Mouse (Mus musculus): ENCODE results near the gene Btbd35f23. TPM values are rescaled to one million over a fixed set of nuclear protein-coding genes. Genes with fewer than 3 reads are reported as not detected.
"Not testable (repeated sequence)": the region's sequence is repeated elsewhere in the genome, so short reads cannot be mapped to it uniquely, and the experiment has no call there.

Gene Btbd35f23
- not detected in 2 replicates for total RNA-seq (2012; rRNA removed)
- not detected for polyA plus RNA-seq (2012; ENCODE audit: insufficient read depth in 1 of 2, insufficient read length in 2 of 2, low read depth in 1 of 2, low replicate concordance in 2 of 2, missing spikeins in 1 of 2)

GRCm38 (mm10) chrX:3076575-3076974 is at the start of gene Btbd35f23:
Gene Btbd35f23 (plus strand): TSS chrX:3076875.
- H3K79me2 ChIP-seq (ENCODE audit: control insufficient read depth, insufficient read depth, low read length, poor library complexity); H3K9me3 ChIP-seq (replicated peaks; ENCODE audit: insufficient read depth, low read length); H3K27me3 ChIP-seq (ENCODE audit: control insufficient read depth in 1 of 2, insufficient read depth in 2 of 2, low read length in 2 of 2); H3K4me1 ChIP-seq (ENCODE audit: control insufficient read depth in 1 of 2, insufficient read depth in 2 of 2, low read length in 2 of 2); H3K27ac ChIP-seq (ENCODE audit: control insufficient read depth, low read depth, low read length); DNase-seq (ENCODE audit: low read depth, low spot score); H3K36me3 ChIP-seq (ENCODE audit: control insufficient read depth in 1 of 2, insufficient read depth in 2 of 2, low read length in 2 of 2); H3K9ac ChIP-seq (ENCODE audit: control insufficient read depth, low read depth, low read length, poor library complexity, severe bottlenecking); H3K4me3 ChIP-seq (ENCODE audit: control insufficient read depth in 1 of 2, insufficient read depth in 1 of 2, low read depth in 2 of 2, low read length in 2 of 2): not testable (repeated sequence)

Other genes starting within 250 kb of the Btbd35f23 start
- not detected in 2 replicates for gene Btbd35f24, start 119.0 kb downstream of the Btbd35f23 start, total RNA-seq (2012; rRNA removed)
- not detected for gene Btbd35f24, start 119.0 kb downstream of the Btbd35f23 start, polyA plus RNA-seq (2012; ENCODE audit: insufficient read depth in 1 of 2, insufficient read length in 2 of 2, low read depth in 1 of 2, low replicate concordance in 2 of 2, missing spikeins in 1 of 2)

Data from MEL (cell line).